Mouse (Mus musculus): ENCODE results near the gene Ptch2. TPM values are rescaled to one million over a fixed set of nuclear protein-coding genes. Genes with fewer than 3 reads are reported as not detected.

Ptch2 gene
- polyA plus RNA-seq, 1 experiment = 31.2 TPM

GRCm38 (mm10) chr4:117090586-117090985 lies 5.3 kb upstream of the Ptch2 start:
- no peak for TF ChIP-seq CTCF (IDR thresholded peaks at IDR 0.05; ENCODE audit: control insufficient read depth, insufficient read depth, insufficient replicate concordance, low read depth, low read length)
- TF ChIP-seq POLR2A (IDR thresholded peaks at IDR 0.05; ENCODE audit: control insufficient read depth, low read depth, low read length) = no peak
- Histone ChIP-seq H3K4me1 (ENCODE audit: control insufficient read depth, insufficient read depth, low read length) (peaks cover 2% of the 10 kb centered on the region), H3K27me3 (ENCODE audit: control insufficient read depth, insufficient read depth, low read length) (no peaks in the 10 kb centered on the region), H3K4me3 (ENCODE audit: control insufficient read depth, low read depth, low read length) (no peak overlapping the region), H3K36me3 (ENCODE audit: control insufficient read depth, insufficient read depth, low read length) (no peaks in the 10 kb centered on the region), H3K27ac (ENCODE audit: control insufficient read depth, insufficient read depth, low read depth, low read length) (no peak overlapping the region)

GRCm38 (mm10) chr4:117094626-117095361 lies 1.1 kb upstream of the Ptch2 start:
- H3K27me3 ChIP-seq (ENCODE audit: control insufficient read depth, insufficient read depth, low read length) = no peaks in the 10 kb centered on the region
- TF ChIP-seq CTCF (IDR thresholded peaks at IDR 0.05; ENCODE audit: control insufficient read depth, insufficient read depth, insufficient replicate concordance, low read depth, low read length) (no peak), POLR2A (IDR thresholded peaks at IDR 0.05; ENCODE audit: control insufficient read depth, low read depth, low read length) (no peak)
- peaks cover 7% of the 10 kb centered on the region for H3K4me1 ChIP-seq (ENCODE audit: control insufficient read depth, insufficient read depth, low read length)
- H3K4me3 ChIP-seq (ENCODE audit: control insufficient read depth, low read depth, low read length) = no peak overlapping the region
- H3K27ac ChIP-seq (ENCODE audit: control insufficient read depth, insufficient read depth, low read depth, low read length) = no peak overlapping the region
- no peaks in the 10 kb centered on the region for H3K36me3 ChIP-seq (ENCODE audit: control insufficient read depth, insufficient read depth, low read length)

- Histone ChIP-seq H3K36me3 (ENCODE audit: control insufficient read depth, insufficient read depth, low read length) (no peaks in the 10 kb centered on the region), H3K27me3 (ENCODE audit: control insufficient read depth, insufficient read depth, low read length) (no peaks in the 10 kb centered on the region), H3K4me3 (ENCODE audit: control insufficient read depth, low read depth, low read length) (peak overlapping the region; percentile 96), H3K27ac (ENCODE audit: control insufficient read depth, insufficient read depth, low read depth, low read length) (peak overlapping the region; percentile 36; the same call in 1 of the 2 replicates), H3K4me1 (ENCODE audit: control insufficient read depth, insufficient read depth, low read length) (peaks cover 7% of the 10 kb centered on the region)
- TF ChIP-seq POLR2A (IDR thresholded peaks at IDR 0.05; ENCODE audit: control insufficient read depth, low read depth, low read length) (no peak), CTCF (IDR thresholded peaks at IDR 0.05; ENCODE audit: control insufficient read depth, insufficient read depth, insufficient replicate concordance, low read depth, low read length) (no peak)
These were observed 791 bp downstream of the Ptch2 start for GRCm38 (mm10) chr4:117096666-117097065.

DNA sequence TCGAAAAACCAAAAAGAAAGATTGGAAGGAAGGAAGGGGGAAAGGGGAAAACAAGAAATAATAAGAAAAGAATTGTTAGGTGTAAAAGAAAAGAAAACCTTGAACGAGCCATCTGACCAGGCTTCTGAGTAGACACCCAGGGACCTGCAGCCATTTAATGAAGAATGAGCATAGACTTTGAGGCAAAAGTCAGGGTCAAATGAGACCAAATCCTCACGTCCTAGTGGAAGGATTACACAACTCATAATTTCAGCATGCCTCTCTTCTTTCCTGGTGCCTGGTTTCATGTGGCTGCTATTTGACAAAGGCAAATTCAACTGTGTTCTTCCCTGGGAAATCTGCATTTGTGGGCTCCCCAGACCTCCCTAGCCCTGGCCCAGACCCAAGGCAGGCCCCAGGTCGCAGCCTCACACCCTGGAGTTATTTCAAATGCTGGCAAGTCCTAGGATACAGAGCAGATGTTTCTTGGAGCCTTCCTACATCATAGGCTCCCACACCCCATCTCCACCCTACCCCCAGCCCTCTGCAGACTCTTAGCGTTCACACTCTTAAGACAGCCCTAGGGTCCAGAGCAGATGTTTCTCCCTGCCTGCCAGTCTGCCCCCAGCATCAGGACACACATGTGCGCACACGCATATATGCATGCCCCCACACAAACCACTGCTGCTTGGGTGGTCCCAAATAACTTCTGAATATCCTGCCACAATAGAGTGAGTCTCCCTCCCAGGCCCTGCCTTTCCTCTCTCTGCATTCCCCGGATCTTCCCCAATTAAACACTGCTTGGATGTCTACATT lies 2.3 kb downstream of the Ptch2 start:
- no peak for TF ChIP-seq POLR2A (IDR thresholded peaks at IDR 0.05; ENCODE audit: control insufficient read depth, low read depth, low read length)
- TF ChIP-seq CTCF (IDR thresholded peaks at IDR 0.05; ENCODE audit: control insufficient read depth, insufficient read depth, insufficient replicate concordance, low read depth, low read length) = no peak
- peaks cover 7% of the 10 kb centered on the region for H3K4me1 ChIP-seq (ENCODE audit: control insufficient read depth, insufficient read depth, low read length)
- no peak overlapping the region; the same call in 1 of the 2 replicates for H3K4me3 ChIP-seq (ENCODE audit: control insufficient read depth, low read depth, low read length)
- no peaks in the 10 kb centered on the region for H3K27me3 ChIP-seq (ENCODE audit: control insufficient read depth, insufficient read depth, low read length)
- H3K36me3 ChIP-seq (ENCODE audit: control insufficient read depth, insufficient read depth, low read length) = no peaks in the 10 kb centered on the region
- H3K27ac ChIP-seq (ENCODE audit: control insufficient read depth, insufficient read depth, low read depth, low read length) = no peak overlapping the region

DNA sequence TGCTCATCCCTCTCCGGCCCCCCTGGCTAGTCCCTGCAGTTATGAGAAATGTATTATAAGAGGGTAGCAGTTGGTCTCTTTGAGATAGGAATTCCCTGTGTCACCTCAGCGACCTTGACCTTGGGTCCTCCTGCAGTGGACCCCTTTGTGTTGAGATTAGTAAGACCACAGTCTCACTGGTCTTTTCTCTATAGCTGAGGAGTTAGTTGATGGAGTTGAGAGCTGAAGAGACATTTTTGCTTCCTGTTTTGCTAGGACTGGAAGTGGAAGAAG lies 2.8 kb downstream of the Ptch2 start:
- no peaks in the 10 kb centered on the region for H3K36me3 ChIP-seq (ENCODE audit: control insufficient read depth, insufficient read depth, low read length)
- H3K27ac ChIP-seq (ENCODE audit: control insufficient read depth, insufficient read depth, low read depth, low read length) = no peak overlapping the region
- no peak overlapping the region for H3K4me3 ChIP-seq (ENCODE audit: control insufficient read depth, low read depth, low read length)
- H3K27me3 ChIP-seq (ENCODE audit: control insufficient read depth, insufficient read depth, low read length) = no peaks in the 10 kb centered on the region
- TF ChIP-seq POLR2A (IDR thresholded peaks at IDR 0.05; ENCODE audit: control insufficient read depth, low read depth, low read length) (no peak), CTCF (IDR thresholded peaks at IDR 0.05; ENCODE audit: control insufficient read depth, insufficient read depth, insufficient replicate concordance, low read depth, low read length) (no peak)
- H3K4me1 ChIP-seq (ENCODE audit: control insufficient read depth, insufficient read depth, low read length) = peaks cover 7% of the 10 kb centered on the region

- Histone ChIP-seq H3K4me3 (ENCODE audit: control insufficient read depth, low read depth, low read length) (no peak overlapping the region), H3K27ac (ENCODE audit: control insufficient read depth, insufficient read depth, low read depth, low read length) (no peak overlapping the region), H3K27me3 (ENCODE audit: control insufficient read depth, insufficient read depth, low read length) (no peaks in the 10 kb centered on the region), H3K36me3 (ENCODE audit: control insufficient read depth, insufficient read depth, low read length) (no peaks in the 10 kb centered on the region), H3K4me1 (ENCODE audit: control insufficient read depth, insufficient read depth, low read length) (peaks cover 7% of the 10 kb centered on the region)
- TF ChIP-seq CTCF (IDR thresholded peaks at IDR 0.05; ENCODE audit: control insufficient read depth, insufficient read depth, insufficient replicate concordance, low read depth, low read length) = no peak
- no peak for TF ChIP-seq POLR2A (IDR thresholded peaks at IDR 0.05; ENCODE audit: control insufficient read depth, low read depth, low read length)
These were observed 4.2 kb downstream of the Ptch2 start for GRCm38 (mm10) chr4:117100036-117100435.

DNA sequence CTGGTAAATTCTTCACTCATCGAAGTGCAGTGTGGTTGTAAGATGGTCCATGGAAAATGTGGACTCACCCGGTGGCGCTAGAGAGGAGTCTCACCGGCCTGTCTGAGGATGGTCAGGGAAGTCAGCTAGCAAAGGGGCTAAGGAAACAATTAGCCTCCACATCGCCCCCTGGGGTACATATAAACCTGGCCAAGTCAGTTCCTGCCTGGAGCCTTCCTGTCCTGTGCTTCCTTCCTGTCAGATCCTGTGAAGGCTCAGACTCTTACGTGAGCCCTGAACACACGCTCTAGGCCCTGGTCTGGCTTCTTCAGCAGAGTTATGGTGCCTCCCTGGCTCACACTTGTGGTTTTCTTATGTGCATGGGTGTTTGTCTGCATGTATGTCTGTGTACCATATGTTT lies 5.3 kb downstream of the Ptch2 start:
- Histone ChIP-seq H3K27me3 (ENCODE audit: control insufficient read depth, insufficient read depth, low read length) (no peaks in the 10 kb centered on the region), H3K36me3 (ENCODE audit: control insufficient read depth, insufficient read depth, low read length) (no peaks in the 10 kb centered on the region), H3K27ac (ENCODE audit: control insufficient read depth, insufficient read depth, low read depth, low read length) (no peak overlapping the region), H3K4me3 (ENCODE audit: control insufficient read depth, low read depth, low read length) (no peak overlapping the region), H3K4me1 (ENCODE audit: control insufficient read depth, insufficient read depth, low read length) (peaks cover under 1% of the 10 kb centered on the region; the same call in 1 of the 2 replicates)
- TF ChIP-seq POLR2A (IDR thresholded peaks at IDR 0.05; ENCODE audit: control insufficient read depth, low read depth, low read length) (no peak), CTCF (IDR thresholded peaks at IDR 0.05; ENCODE audit: control insufficient read depth, insufficient read depth, insufficient replicate concordance, low read depth, low read length) (no peak)

All from testis, adult 2 months (tissue).